Mouse (Mus musculus): Measurements from ENCODE around the gene Myo10. TPM values are rescaled to one million over a fixed set of nuclear protein-coding genes. Genes with fewer than 3 reads are reported as not detected.

Myo10 gene
- total and polyA plus RNA-seq, 2 experiments from 2014 or later: 29.3 to 34.7 TPM

- peak; percentile 54 for DNase-seq (ENCODE audit: low spot score)
- Histone ChIP-seq H3K4me2 (ENCODE audit: low read depth, low read length, poor library complexity, severe bottlenecking) (no peak overlapping the region), H3K27ac (ENCODE audit: low read depth, low read length) (no peak overlapping the region), H3K4me3 (ENCODE audit: low read depth, low read length) (no peak overlapping the region), H3K27me3 (ENCODE audit: insufficient read depth, low read length) (no peaks in the 10 kb centered on the region), H3K4me1 (ENCODE audit: insufficient read depth, low read length) (no peaks in the 10 kb centered on the region), H3K36me3 (ENCODE audit: insufficient read depth, low read length) (no peaks in the 10 kb centered on the region), H3K9me3 (ENCODE audit: low read length) (no peaks in the 10 kb centered on the region), H3K9ac (replicated peaks; ENCODE audit: low read length, poor library complexity, severe bottlenecking) (no peak overlapping the region)
- 0 out of 2 replicates have a peak, but pooled peaks have one; percentile 48 for ATAC-seq (ENCODE audit: low FRiP score)
- TF ChIP-seq CTCF (IDR thresholded peaks at IDR 0.05): peak; percentile 65
- WGBS: 24% methylated on average over 9 of the region's 9 CpGs
Observed at GRCm38 (mm10) chr15:25731053-25731452, 108.7 kb downstream of the Myo10 start.

GRCm38 (mm10) chr15:25732758-25733428 lies 110.6 kb downstream of the Myo10 start:
- Histone ChIP-seq H3K4me1 (ENCODE audit: insufficient read depth, low read length) (no peaks in the 10 kb centered on the region), H3K4me3 (ENCODE audit: low read depth, low read length) (no peak overlapping the region), H3K4me2 (ENCODE audit: low read depth, low read length, poor library complexity, severe bottlenecking) (no peak overlapping the region), H3K9ac (replicated peaks; ENCODE audit: low read length, poor library complexity, severe bottlenecking) (0 out of 2 replicates have a peak overlapping the region, but pooled peaks have one; percentile 20), H3K9me3 (ENCODE audit: low read length) (no peaks in the 10 kb centered on the region), H3K27ac (ENCODE audit: low read depth, low read length) (no peak overlapping the region), H3K36me3 (ENCODE audit: insufficient read depth, low read length) (no peaks in the 10 kb centered on the region), H3K27me3 (ENCODE audit: insufficient read depth, low read length) (no peaks in the 10 kb centered on the region)
- peak; percentile 81 for TF ChIP-seq CTCF (IDR thresholded peaks at IDR 0.05)
- no peak; the same call in 1 of the 2 replicates for ATAC-seq (ENCODE audit: low FRiP score)
- DNase-seq (ENCODE audit: low spot score): peak; percentile 78
- 61% methylated on average over 8 of the region's 8 CpGs for WGBS

GRCm38 (mm10) chr15:25733739-25734430 lies 111.6 kb downstream of the Myo10 start:
- Histone ChIP-seq H3K9ac (replicated peaks; ENCODE audit: low read length, poor library complexity, severe bottlenecking) (no peak overlapping the region), H3K36me3 (ENCODE audit: insufficient read depth, low read length) (no peaks in the 10 kb centered on the region), H3K9me3 (ENCODE audit: low read length) (no peaks in the 10 kb centered on the region), H3K27ac (ENCODE audit: low read depth, low read length) (no peak overlapping the region), H3K27me3 (ENCODE audit: insufficient read depth, low read length) (no peaks in the 10 kb centered on the region), H3K4me3 (ENCODE audit: low read depth, low read length) (no peak overlapping the region), H3K4me2 (ENCODE audit: low read depth, low read length, poor library complexity, severe bottlenecking) (no peak overlapping the region), H3K4me1 (ENCODE audit: insufficient read depth, low read length) (no peaks in the 10 kb centered on the region)
- ATAC-seq (ENCODE audit: low FRiP score) (no peak), DNase-seq (ENCODE audit: low spot score) (no peak)
- no peak for TF ChIP-seq CTCF (IDR thresholded peaks at IDR 0.05)
- 95% methylated on average over 11 of the region's 11 CpGs for WGBS

GRCm38 (mm10) chr15:25736531-25736930 lies 114.2 kb downstream of the Myo10 start:
- Histone ChIP-seq H3K4me2 (ENCODE audit: low read depth, low read length, poor library complexity, severe bottlenecking) (no peak overlapping the region), H3K9ac (replicated peaks; ENCODE audit: low read length, poor library complexity, severe bottlenecking) (no peak overlapping the region), H3K36me3 (ENCODE audit: insufficient read depth, low read length) (no peaks in the 10 kb centered on the region), H3K27ac (ENCODE audit: low read depth, low read length) (no peak overlapping the region), H3K4me1 (ENCODE audit: insufficient read depth, low read length) (no peaks in the 10 kb centered on the region), H3K9me3 (ENCODE audit: low read length) (no peaks in the 10 kb centered on the region), H3K4me3 (ENCODE audit: low read depth, low read length) (no peak overlapping the region), H3K27me3 (ENCODE audit: insufficient read depth, low read length) (no peaks in the 10 kb centered on the region)
- WGBS: 70% methylated on average over 6 of the region's 6 CpGs
- ATAC-seq (ENCODE audit: low FRiP score) (no peak), DNase-seq (ENCODE audit: low spot score) (no peak)
- no peak for TF ChIP-seq CTCF (IDR thresholded peaks at IDR 0.05)

- H3K4me1 ChIP-seq (ENCODE audit: insufficient read depth, low read length): no peaks in the 10 kb centered on the region
- no peak for TF ChIP-seq CTCF (IDR thresholded peaks at IDR 0.05)
- no peak overlapping the region for H3K4me2 ChIP-seq (ENCODE audit: low read depth, low read length, poor library complexity, severe bottlenecking)
- ATAC-seq (ENCODE audit: low FRiP score) (no peak), DNase-seq (ENCODE audit: low spot score) (no peak)
- H3K9ac ChIP-seq (replicated peaks; ENCODE audit: low read length, poor library complexity, severe bottlenecking): no peak overlapping the region
- H3K4me3 ChIP-seq (ENCODE audit: low read depth, low read length): no peak overlapping the region
- WGBS: 58% methylated on average over 4 of the region's 4 CpGs
- no peaks in the 10 kb centered on the region for H3K36me3 ChIP-seq (ENCODE audit: insufficient read depth, low read length)
- H3K27me3 ChIP-seq (ENCODE audit: insufficient read depth, low read length): no peaks in the 10 kb centered on the region
- no peak overlapping the region for H3K27ac ChIP-seq (ENCODE audit: low read depth, low read length)
- H3K9me3 ChIP-seq (ENCODE audit: low read length): no peaks in the 10 kb centered on the region
Observed at GRCm38 (mm10) chr15:25740271-25740670, 117.9 kb downstream of the Myo10 start.

- H3K4me3 ChIP-seq (ENCODE audit: low read depth, low read length): no peak overlapping the region
- no peaks in the 10 kb centered on the region for H3K36me3 ChIP-seq (ENCODE audit: insufficient read depth, low read length)
- H3K4me1 ChIP-seq (ENCODE audit: insufficient read depth, low read length): no peaks in the 10 kb centered on the region
- DNase-seq (ENCODE audit: low spot score) (no peak), ATAC-seq (ENCODE audit: low FRiP score) (no peak)
- no peak overlapping the region for H3K9ac ChIP-seq (replicated peaks; ENCODE audit: low read length, poor library complexity, severe bottlenecking)
- 91% methylated on average over 13 of the region's 13 CpGs for WGBS
- no peaks in the 10 kb centered on the region for H3K9me3 ChIP-seq (ENCODE audit: low read length)
- no peak for TF ChIP-seq CTCF (IDR thresholded peaks at IDR 0.05)
- no peak overlapping the region for H3K27ac ChIP-seq (ENCODE audit: low read depth, low read length)
- no peaks in the 10 kb centered on the region for H3K27me3 ChIP-seq (ENCODE audit: insufficient read depth, low read length)
- H3K4me2 ChIP-seq (ENCODE audit: low read depth, low read length, poor library complexity, severe bottlenecking): no peak overlapping the region
Observed at GRCm38 (mm10) chr15:25742196-25742595, 119.9 kb downstream of the Myo10 start.

All from midbrain, postnatal 0 days (tissue).